In genomic region chr9:103778185-103778584, GRCm38 (mm10) we compare ENCODE assay signal across 17 mouse cellular contexts. TPM values are rescaled to one million over a fixed set of nuclear protein-coding genes. Genes with fewer than 3 reads are reported as not detected.
"Had no signal": no experiment of that assay in that cellular context is flagged by ENCODE, and none has a peak within 500 bp of the region (broad histone marks: within the 10 kb centered on the region; RNA-seq: fewer than 3 reads in every experiment).

No protein-coding gene starts in this region.

- H3K4me3 ChIP-seq: lung, embryonic 15.5 days; megakaryocyte, embryonic 14.5 days; midbrain, embryonic 13.5 days; midbrain, embryonic 15.5 days; neural tube, embryonic 12.5 days; stomach, embryonic 15.5 days had no signal

- DNase-seq: liver, postnatal 0 days; lung, adult 2 months; lung, postnatal 14 days; lung, postnatal 36 days; thymus, adult 2 months; thymus, postnatal 25 days; thymus, postnatal 4 days had no signal

- H3K27ac ChIP-seq: lung, embryonic 15.5 days; macrophage; midbrain, embryonic 13.5 days; midbrain, embryonic 15.5 days; neural tube, embryonic 12.5 days; stomach, embryonic 15.5 days; stomach, postnatal 0 days had no signal

- H3K4me2 ChIP-seq: lung, embryonic 15.5 days; midbrain, embryonic 11.5 days; midbrain, embryonic 13.5 days; midbrain, embryonic 15.5 days; neural tube, embryonic 12.5 days; stomach, embryonic 15.5 days had no signal

- H3K9me3 ChIP-seq: lung, embryonic 15.5 days; megakaryocyte, embryonic 14.5 days; midbrain, embryonic 13.5 days; midbrain, embryonic 15.5 days; neural tube, embryonic 12.5 days; stomach, embryonic 15.5 days had no signal

- ATAC-seq: liver, postnatal 0 days; lung, postnatal 0 days; midbrain, embryonic 13.5 days; midbrain, embryonic 15.5 days had no signal

- H3K27me3 ChIP-seq: lung, embryonic 15.5 days; megakaryocyte, embryonic 14.5 days; midbrain, embryonic 13.5 days; midbrain, embryonic 15.5 days; neural tube, embryonic 12.5 days; stomach, embryonic 15.5 days had no signal

- H3K36me3 ChIP-seq: lung, embryonic 15.5 days; midbrain, embryonic 13.5 days; midbrain, embryonic 15.5 days; neural tube, embryonic 12.5 days; stomach, embryonic 15.5 days had no signal

- H3K4me1 ChIP-seq: lung, embryonic 15.5 days; megakaryocyte, embryonic 14.5 days; midbrain, embryonic 13.5 days; midbrain, embryonic 15.5 days; neural tube, embryonic 12.5 days; stomach, embryonic 15.5 days had no signal

- H3K9ac ChIP-seq: liver, postnatal 0 days; lung, embryonic 15.5 days; midbrain, embryonic 13.5 days; midbrain, embryonic 15.5 days; neural tube, embryonic 12.5 days; stomach, embryonic 15.5 days had no signal

RNA-seq across cellular contexts. Expression of gene Tmem108, which starts 16.5 kb away (rescaled TPM):
- polyA plus RNA-seq: macrophage had no signal
